Mouse (Mus musculus) cerebellum, adult 11-12 months (tissue): ENCODE measurements at regions not wholly inside any gene's neighbourhood (a gene's known extent, or its start where the extent isn't known, plus 50 kb on each side); places are given as distances from the start of the nearest gene placed in this dataset.

ENCODE experiments used
- DNase-seq: peaks from one replicate; pipeline ENCODE4 v3.0.0; 2022

DNA sequence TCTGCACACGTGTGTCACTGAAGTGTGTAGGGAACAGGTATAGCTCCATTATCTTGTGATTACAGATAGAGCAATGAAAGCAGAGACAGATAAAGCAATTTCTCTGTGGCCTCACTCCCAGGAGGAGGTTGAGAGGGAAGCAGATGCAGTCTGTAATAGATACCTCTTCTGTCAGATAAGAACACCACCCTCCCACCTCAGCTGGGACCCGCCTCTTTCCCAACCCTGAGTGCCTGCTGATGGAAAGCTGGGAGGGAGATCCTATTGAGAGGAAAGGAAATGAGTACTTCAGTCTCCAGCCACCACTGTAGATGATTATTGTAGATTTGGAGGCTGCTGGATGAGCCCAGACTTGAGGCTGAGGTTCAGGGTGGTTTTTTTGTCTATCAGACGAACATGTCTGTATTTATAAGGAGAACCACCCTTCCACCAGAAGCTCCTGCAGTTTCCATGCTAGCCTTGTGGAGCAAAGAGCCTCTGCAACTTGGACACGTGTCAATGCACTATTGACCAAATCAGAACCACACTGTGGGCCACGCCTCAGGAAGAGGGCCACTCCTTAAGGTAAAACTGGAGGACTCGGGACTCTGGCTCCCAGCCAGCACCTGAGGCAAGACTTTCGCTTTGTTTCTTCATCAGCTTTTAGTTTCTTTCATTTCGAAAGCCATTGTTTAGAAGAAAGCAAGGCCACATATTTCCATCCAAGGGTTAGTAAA lies 55.3 kb upstream of the Plekha5 start:
- no peak for DNase-seq

DNA sequence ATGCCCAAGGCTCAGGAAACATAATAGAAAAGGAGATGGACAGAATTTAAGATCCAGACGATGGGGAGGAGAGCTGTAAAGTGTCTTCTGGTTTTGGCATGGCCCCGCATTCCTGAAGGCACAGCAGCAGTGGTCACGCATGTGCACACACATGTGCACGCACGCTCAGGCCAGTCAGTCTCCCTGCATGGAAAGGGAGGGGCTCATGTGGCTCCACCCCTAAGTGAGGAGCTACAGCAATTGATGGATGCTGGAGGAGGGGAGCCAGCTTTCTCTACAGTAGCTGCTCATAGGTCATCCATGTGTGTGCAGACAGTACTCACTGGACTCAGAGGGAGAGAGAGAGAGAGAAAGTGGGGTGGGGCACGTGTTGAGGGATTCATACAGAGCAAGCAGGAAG lies 56.6 kb upstream of the Plekha5 start:
- no peak for DNase-seq

DNA sequence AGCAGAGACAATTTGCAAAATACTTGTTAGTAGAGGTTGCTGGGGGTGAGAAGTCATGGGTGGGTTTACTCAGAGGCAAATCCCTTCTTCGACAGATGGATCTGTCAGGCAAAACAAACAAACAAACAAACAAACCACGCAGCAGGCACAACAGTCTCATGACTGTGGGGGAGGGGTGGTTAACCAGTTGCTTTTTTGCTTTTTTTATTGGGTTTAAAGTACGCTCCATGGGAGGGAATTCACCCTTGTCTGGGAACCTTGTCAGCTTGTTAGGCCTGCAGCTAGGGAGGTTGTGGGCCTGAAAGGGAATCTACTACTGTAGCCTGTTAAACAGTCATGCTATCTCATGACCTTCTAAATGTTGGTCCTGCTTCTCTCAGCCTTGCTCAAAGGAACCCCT lies 57.1 kb upstream of the Plekha5 start:
- no peak for DNase-seq

DNA sequence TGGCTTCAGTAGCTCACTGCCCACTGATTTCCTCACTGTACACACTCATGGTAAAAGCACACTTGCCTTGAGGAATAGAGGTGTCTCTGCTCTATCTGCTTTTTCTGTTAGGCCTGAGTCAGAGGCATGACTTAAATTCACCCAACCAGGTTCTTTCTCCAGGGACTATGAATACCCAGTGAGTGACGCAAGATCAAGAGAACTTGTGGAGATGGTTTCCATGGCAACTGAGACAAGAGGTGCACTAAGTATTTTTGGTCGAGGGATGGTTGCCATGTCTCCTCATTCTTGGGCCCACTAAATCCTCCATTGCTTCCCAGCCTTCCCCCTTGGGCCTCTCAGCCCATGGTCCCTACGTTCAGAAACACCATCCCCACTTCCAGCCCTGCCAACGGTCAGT lies 62.9 kb upstream of the Plekha5 start:
- no peak for DNase-seq

DNA sequence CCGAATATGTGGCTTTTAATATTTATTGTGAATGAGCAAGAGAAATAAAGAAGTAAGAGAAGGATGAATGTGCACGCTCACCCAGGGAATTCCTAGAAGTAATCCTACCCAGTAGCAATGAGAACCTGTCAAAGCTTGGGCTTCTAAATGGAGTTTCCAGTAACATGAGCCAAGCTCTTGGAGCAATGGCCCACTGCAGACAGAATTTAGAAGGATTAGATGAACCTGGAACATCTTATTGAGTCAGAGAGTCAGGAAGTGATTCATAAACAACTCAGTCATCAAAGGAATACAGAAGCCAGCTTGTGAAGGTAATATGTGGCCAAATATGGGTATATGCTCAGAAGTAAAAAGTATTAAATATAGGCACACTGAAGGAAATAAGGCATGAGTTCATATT lies 66.0 kb upstream of the Plekha5 start:
- no peak for DNase-seq

DNA sequence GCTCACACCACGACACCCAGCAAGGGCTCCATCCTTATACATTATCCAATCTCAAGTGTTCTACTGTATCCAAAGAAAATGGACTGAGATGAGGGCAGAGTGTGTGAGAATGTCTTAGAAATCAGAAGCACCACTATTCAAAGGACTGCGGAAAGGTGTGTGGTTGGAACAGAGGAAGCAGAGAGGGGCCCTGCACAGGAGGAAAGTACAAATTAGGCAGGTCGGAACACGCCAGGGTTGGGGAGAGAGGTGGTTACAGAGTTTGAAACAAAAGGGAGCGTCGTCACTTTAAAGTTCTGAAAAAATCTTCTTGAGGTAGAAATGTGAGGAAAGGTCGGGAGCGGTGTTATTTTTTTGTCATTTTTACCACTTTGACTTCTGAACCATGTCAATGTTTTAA lies 66.6 kb upstream of the Plekha5 start:
- DNase-seq = no peak

DNA sequence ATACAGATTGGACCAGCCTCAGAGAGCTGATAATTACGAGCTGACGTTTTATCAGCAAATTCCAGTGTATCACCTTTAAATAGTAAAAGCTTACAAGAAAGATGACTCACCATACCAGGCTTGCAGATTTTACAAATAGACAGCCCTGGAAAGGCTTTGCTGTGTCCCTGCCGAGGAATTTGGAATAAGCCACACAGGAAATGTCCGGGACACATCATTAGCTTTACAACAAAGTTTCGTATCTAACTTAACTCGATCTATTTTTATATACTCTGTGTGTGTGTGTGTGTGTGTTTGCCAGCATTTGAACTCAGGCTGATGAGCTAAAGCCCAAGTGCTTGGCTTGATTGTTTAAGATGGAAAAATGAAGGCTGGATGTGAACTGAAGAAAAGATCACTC lies 69.8 kb upstream of the Plekha5 start:
- DNase-seq = no peak

DNA sequence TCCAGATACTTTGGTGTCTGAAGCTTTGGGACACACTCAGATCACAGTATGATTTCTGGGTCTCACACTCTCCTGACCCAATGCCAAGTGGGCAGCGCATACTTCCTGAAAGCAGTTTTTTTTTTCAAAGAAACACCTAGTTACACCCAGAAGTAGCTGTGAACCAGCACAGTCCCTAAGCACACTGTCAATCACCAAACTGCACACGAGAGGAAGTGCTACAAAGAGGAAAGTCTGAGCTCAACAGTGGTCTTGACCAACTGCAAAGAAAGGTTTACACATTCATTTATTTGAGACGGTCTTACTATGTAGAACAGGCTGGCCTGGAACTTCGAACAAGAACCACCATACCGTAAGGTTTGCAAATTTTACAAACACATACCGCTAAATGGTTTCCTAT lies 70.2 kb upstream of the Plekha5 start:
- no peak for DNase-seq

DNA sequence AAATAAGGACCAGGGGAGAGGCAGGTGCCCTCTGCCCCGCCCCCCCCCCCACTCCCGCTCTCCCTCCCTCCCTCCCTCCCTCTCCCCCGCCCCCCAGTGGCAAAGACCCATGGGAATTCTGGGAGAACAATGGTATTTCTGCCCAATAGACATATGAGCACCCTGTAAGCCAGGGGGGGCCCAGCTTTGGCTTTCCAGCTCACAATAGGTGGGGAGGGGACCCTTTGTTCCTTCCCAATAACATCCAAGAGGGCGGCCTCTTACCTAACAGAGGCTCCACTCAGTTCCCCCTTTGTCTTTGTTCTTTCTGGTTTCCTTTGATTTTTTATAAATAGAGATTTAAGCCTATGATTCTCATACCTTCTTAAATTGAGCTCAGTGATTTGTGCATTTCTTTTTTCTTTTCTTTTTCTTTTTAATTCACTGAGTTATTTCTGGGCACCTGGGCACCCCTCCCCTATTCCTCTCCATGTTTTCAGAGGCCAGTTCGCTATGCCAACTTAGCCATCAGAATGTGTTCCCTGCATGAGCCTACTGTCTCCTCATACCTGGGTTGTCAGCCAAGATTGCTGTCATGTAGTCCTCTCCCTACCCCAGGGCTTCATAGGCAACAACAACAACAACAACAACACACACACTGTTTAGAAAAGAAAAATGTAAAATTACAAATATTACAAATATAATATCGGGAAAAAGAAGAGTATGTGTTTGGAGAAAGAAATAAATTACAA lies 72.3 kb upstream of the Plekha5 start:
- DNase-seq = no peak

DNA sequence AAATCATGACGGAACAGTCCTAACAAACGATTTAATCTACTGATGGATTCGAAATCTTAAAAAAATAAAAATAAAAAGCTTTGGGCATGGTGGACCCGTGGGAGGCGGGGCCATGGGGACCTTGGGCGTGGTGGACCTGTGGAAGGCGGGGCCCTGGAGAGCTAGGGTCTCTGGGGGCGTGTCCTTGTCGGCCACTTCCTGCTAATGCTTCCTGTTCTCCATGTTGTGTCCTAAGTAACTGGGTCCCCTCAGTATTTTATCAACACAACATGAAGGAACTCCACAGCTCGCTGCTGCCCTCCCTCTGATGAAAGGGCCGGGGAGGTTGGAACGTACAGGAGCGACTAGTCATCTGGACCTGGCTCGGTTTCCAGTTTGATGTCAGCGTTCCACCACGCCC lies 75.3 kb upstream of the Plekha5 start:
- no peak for DNase-seq

DNA sequence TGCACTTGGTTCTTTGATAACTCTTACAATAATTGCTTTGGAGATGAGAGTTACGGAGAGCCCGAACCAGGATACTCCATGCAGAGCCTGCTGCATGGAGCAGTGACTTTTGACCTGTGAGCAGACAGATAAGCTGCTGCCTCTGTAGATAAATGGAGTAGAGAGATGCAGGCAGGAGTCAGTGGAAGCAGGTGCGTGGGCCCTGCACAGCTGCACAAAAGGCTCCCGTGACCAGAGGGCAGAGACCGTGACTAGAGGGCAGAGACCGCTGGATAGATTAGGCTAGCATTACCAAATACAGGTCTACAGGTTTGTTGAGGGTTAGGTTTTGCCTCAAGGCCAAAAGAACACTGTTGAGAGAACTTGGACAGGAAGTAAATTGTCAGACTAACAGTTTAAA lies 76.9 kb upstream of the Plekha5 start:
- DNase-seq = no peak

DNA sequence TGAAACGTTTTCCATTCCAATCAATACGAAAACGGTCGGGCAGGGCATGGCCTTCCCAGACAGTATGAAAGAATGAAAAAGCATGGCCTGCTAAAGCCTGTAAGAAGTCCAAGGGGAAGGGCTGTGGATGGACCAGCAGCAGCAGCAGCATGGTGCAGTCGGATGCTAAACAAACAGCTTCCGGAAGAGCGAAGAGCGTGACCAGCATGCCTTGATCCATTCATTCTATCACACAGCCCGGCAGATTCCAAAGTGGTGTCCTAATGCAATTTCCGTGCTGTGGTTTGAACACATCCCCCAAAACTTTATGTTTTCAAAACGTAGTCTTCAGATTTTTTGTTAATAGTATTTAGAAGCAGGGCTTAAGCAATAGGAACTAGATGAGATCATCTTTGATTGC lies 80.2 kb upstream of the Plekha5 start:
- DNase-seq = no peak

DNA sequence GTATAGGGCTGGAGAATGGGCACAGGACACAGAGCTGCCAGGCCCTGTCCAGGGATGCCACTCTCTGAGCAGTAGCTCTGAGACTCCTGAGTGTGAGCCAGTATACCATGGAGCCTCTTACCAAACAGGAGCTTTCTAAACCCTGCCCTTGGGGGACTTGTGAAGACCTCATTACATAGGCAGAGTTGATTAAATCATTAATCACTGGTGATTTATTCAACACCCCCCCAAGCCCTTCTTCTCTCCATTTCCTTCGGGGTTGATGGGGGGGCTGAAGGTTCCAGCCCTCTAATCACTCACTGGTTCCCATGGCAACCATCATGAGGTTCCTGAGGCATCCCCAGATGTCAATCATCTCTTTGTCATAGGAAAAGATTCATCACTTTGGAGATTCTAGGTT lies 81.0 kb upstream of the Plekha5 start:
- DNase-seq = no peak

DNA sequence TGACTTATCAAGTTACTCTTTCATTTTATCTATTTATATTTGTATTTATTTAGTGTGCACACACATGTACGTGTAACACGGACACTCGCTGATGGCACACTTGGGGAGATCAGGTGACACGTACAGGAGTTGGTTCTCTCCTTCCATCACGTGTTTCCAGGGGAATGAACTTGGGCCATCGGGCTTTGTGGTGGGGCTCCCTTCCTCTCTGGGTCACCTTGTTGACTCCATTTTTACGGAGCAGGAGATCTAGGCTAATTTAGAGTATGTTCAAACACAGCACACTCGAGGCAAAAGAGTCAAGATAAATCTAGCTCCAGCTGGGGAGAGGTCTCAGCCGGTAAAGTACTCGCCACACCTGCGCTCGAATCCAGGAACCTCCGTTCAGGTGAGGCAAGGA lies 84.1 kb upstream of the Plekha5 start:
- DNase-seq = no peak

DNA sequence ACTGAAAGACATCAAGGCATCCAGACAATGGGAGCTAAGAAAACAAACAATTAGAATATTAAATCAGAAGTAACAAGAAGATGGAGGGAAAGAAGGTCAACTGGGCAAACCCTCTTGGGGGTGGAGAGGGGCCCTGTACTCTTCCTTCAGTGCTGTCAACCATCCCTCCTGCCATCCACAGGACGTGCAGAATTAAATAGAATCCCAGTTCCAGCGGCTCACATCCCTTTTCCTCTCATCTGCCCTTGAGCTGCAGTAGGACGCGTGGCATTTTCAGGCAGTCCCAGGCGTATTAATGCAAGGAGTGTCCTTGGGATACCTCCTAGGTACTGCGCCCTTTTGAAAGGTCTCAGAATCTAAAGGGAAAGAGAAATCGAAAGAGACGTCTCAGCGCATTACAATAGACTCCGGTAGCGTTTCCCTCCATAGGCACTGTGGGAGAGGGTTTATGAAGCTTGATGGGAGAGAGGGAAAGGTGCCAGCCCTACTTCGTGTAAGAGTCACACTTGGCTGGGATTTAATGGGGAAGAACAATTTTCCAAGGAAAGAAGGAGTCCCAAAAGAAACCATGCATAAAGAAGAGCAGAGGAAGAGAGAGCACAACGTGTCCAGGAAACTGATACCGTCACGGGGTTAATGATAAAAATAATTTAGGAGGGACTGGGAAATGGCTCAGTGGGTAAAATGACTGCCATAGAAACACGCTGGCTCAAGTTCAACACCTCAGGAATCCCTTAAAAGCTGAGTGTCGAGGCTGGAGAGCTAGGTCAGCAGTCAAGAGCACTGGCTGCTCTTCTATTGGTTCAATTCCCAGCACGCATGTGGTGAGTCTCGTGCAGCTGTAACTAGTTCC lies 85.7 kb upstream of the Plekha5 start:
- no peak for DNase-seq

DNA sequence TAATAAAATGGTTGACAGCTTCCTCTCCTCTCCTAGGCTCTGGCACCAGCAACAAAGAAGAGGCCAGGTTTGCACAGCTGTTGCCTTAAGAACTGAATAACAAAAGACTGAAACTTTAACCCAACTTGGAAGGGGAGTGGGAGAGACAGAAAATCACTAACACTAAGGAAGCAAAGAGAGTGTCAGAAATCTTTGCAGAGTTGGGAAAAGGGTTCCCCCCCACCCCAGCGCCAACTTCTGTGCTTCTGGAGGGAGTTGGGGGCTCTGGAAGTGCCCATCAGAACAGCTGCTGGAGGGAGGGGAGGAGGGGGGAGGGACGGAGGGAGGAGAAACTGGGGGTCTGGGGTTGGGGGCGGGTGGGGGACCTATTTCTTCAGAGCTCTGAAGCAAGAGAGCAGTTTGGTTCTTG lies 86.8 kb upstream of the Plekha5 start:
- DNase-seq = no peak

DNA sequence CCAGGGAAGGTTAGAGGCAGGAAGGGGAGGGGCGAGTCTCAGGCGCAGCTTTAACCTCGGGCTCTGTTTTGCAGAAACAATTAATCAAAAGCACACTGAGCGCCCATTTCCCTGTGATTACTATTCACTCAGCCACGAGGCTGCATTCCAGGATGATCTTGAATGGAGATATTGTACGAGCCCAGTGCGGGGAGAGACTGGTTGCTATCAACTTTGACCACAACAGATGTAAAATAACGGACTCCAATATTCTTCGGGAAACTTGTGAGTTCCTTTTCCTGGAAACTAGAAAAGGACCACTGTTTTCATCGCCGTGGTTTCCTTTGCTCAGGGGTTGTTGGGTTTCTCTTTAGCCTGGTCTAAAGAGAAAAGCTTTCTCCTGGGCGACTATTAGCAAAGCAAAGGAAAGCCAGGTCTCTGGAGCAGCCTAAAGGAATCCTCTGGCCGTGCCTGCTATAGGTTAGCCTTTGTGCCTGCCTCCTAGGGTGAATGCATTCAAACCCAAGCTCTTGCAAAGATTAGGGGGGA lies 87.4 kb upstream of the Plekha5 start:
- DNase-seq = no peak

DNA sequence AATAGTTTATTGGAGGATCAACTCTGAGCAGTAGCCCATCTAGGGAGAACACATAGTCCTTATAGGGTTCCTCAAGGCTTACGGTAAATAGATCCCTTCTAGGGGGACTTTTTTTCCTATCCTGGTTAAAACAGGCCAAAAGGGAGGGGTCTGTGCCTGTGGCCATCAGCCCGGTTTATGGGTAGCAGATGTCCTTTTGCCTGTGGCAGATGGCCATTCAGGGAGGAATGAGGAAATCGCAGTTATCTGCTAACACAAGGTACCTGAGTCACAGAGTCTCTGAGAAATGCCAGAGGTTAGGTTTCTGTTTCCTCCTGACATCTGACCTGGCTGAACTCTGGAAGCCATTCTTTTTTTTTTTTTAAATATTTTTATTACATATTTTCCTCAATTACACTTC lies 90.5 kb upstream of the Plekha5 start:
- peak; percentile 12 for DNase-seq

DNA sequence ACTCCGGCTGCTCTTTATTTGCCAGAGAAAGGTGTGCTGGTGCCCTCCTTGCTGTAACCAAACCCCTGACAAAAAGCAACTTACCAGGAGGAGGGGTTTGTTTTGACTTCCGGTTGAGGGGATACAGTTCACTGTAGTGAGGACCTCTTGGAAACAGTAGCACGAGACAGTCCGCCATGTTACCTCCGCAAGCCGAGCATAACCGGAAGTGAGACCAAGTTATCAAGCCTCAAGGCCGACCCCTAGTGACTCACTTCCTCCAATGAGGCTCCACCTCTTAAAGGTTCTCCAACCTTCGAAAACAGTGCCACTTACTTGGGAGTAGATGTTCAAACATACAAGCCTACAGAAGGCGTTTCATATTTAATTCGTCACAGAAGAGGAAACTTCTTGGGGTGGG lies 115.2 kb upstream of the Plekha5 start:
- DNase-seq = no peak

DNA sequence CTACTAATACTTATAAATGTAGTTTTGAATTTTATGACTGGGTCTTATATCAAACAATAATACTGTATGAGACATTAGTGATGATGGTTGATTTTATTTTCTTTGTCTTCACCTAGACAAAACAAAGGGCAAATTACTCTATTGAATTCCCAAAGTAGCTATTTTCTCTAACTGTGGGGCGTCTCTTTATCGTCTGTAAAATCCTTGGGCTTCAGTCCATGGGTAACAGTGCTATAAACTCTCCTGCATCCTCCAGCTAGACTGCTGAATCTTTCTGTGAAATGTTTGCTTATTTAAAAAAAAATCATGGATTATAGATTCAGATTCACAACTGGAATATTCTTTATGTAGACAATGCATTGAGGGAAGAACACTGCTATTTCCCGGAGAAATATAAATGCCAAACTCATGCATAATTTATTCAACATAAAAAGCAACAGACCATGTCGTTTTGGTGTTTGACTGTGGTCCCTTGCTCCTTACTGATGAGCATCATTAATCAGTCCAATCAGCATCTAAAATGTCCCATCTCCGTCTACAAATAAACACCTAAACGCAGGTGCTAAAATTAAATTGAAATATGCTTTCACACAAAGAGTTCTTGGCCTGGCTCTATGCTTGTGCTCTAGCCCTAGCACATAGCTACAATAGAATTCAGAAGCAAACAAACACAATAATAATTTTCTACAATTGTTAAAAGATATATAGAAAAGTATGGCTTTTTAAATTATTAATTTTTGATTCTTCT lies 116.9 kb upstream of the Plekha5 start:
- no peak for DNase-seq

DNA sequence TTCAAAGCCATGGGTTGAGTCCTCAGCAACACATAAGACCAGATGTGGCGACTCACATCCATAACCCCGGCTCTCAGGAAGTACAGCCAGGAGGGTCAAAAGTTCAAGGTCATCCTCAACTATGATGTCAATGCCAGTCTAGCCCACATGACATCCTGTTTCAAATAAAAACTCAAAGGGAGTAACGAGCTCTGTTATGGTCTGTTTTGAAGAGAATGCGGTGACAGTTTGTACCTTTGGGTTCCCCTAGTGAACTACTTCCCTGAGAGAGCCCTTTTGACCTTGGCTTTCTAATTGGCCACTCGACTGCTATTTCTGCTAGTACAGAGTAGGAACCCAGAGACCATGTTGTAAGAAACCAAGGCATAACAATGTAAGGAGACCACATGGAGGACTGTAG lies 119.7 kb upstream of the Plekha5 start:
- DNase-seq = no peak

DNA sequence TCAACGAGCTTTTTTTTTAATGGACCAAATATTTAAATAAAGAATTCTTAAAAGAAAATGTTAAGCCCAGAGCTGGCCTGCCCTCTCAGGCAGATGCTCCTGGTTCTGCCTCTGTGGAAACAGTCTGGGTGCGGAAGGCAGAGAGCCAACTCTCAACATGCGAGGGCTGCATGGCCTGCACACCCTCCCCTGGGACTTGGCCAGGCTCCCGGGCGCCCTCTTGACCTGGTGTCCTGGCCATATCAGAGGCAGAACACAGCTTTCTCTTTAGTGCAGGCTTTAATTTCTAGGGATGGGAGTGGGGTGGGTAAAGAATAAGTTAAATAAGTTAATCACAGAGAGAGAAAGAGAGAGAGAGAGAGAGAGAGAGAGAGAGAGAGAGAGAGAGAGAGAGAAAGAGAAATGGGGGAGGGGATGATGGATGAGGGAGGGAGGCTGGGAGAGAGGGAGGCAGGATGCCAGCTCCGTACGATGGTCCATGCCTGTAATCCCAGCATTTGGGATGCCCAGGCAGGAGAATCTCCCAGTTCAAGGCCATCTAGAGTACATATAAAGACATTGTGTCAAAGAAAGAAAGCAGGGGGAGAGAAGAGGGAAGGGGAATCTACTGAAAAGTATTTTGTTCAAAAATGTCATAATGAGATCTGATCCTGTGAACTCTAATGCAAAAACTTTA lies 123.2 kb upstream of the Plekha5 start:
- no peak for DNase-seq
